10 mouse cellular contexts compared by ENCODE assay signal in the genomic region with DNA sequence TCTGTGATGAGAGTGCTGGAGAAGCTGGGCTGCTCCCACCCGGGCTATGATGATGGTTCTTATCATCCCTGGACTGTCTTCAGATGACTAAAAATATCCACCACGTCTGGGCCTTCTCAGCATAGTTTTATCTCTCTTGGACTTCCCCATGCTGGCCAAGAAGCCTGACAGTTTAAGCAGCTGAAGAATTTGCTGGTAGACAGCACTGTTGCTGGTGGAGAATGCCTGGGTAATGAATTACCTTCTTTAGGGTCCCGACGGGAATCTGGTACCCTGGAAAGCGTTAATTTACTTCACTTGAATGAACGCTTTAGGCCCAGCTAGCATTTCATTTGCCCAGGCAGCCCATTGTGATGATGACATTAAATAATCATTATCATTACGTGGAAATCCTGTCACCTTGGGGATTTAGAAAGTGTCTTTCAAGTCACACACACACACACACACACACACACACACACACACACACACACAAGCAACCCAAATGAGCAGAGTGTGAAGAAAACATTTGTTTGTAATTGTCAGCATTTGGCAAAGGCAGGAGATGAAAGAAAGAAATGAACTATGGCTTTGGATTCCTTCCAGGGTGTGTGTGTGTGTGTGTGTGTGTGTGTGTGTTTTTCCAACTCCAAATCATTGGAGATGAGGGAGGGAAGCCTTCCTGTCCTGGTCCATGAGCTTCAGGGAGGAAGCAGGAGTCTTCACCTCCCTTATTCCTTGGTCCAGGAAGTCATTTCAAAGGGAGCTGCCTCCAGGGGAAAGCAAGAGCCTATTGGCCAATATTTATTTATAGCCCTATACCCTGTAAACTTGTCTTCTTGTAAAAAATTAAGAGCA.
DNase-seq lines count a peak whose midpoint lies in the region; ATAC-seq and TF ChIP-seq lines count a peak whose summit lies in the region.
"Had no signal": no experiment of that assay in that cellular context is flagged by ENCODE, and none has a peak within 500 bp of the region (broad histone marks: within the 10 kb centered on the region; RNA-seq: fewer than 3 reads in every experiment).

No protein-coding gene starts in this region.

- H3K4me1 ChIP-seq in kidney, adult 2 months (ENCODE audit: control insufficient read depth, insufficient read depth, low read length) = no peaks in the 10 kb centered on the region
- H3K4me1 ChIP-seq in heart, embryonic 12.5 days (replicated peaks) = peaks cover 22% of the 10 kb centered on the region
- peaks cover 0 to 9% of the 10 kb centered on the region in 2 experiments; a peak in 2 of 4 replicates for H3K4me1 ChIP-seq in liver, embryonic 14.5 days (replicated peaks; ENCODE audit: control insufficient read depth in 2 of 2, insufficient read depth in 2 of 2, low read length in 1 of 2)

- H3K9ac ChIP-seq in heart, embryonic 12.5 days = no peak overlapping the region
- H3K9ac ChIP-seq in liver, embryonic 14.5 days (replicated peaks) = no peak overlapping the region
- H3K9ac ChIP-seq: embryonic facial prominence, embryonic 15.5 days had no signal

- ATAC-seq in heart, embryonic 12.5 days (ENCODE audit: insufficient number of reproducible peaks, low FRiP score) = no peak
- peak; percentile 13; the same call in 1 of the 2 replicates for ATAC-seq in liver, embryonic 14.5 days (ENCODE audit: insufficient read depth)

- H3K27ac ChIP-seq in kidney, adult 2 months (ENCODE audit: insufficient read depth, low read depth, low read length) = no peak overlapping the region
- no peak overlapping the region for H3K27ac ChIP-seq in heart, embryonic 12.5 days (ENCODE audit: poor library complexity, severe bottlenecking)
- H3K27ac ChIP-seq in liver, embryonic 14.5 days = no peak overlapping the region
- H3K27ac ChIP-seq: embryonic facial prominence, embryonic 15.5 days had no signal

- no peaks in the 10 kb centered on the region for H3K9me3 ChIP-seq in heart, embryonic 12.5 days (replicated peaks)
- no peaks in the 10 kb centered on the region for H3K9me3 ChIP-seq in liver, embryonic 14.5 days (ENCODE audit: control insufficient read depth, low read length)
- H3K9me3 ChIP-seq: embryonic facial prominence, embryonic 15.5 days had no signal

- WGBS in kidney, adult 2 months = 44% methylated on average over 7 of the region's 7 CpGs
- WGBS in heart, embryonic 12.5 days = 21% methylated on average over 7 of the region's 7 CpGs
- 33% methylated on average over 7 of the region's 7 CpGs for WGBS in liver, embryonic 14.5 days (ENCODE audit: insufficient replicate concordance)

- no peak for TF ChIP-seq EP300 in liver, embryonic 14.5 days (IDR thresholded peaks at IDR 0.05; ENCODE audit: low read depth)

- DNase-seq in kidney, adult 2 months = peak; percentile 12
- no peak for DNase-seq in kidney, adult 9 months
- DNase-seq in MN1 (ENCODE audit: low spot score) = peak; percentile 19
- peak in 1 of 3 experiments; percentile 3 for DNase-seq in liver, embryonic 14.5 days (ENCODE audit: low read depth in 3 of 3, low spot score in 3 of 3)
- no peak for DNase-seq in spleen, postnatal 4 days (ENCODE audit: low spot score in 2 of 2)
- no peak for DNase-seq in frontal cortex, postnatal 25 days (ENCODE audit: low spot score in 2 of 2)
- no peak for DNase-seq in thymus, postnatal 14 days
- DNase-seq: thymus, adult 2 months had no signal

- no peaks in the 10 kb centered on the region; the same call in 1 of the 2 replicates for H3K27me3 ChIP-seq in kidney, adult 2 months (replicated peaks; ENCODE audit: control insufficient read depth, insufficient read depth, low read length)
- H3K27me3 ChIP-seq in heart, embryonic 12.5 days (replicated peaks) = no peaks in the 10 kb centered on the region
- no peaks in the 10 kb centered on the region for H3K27me3 ChIP-seq in liver, embryonic 14.5 days (ENCODE audit: control insufficient read depth, insufficient read depth, low read length)
- H3K27me3 ChIP-seq: embryonic facial prominence, embryonic 15.5 days had no signal

- peak overlapping the region; percentile 12; the same call in 1 of the 2 replicates for H3K4me2 ChIP-seq in heart, embryonic 12.5 days
- H3K4me2 ChIP-seq in liver, embryonic 14.5 days (ENCODE audit: low read depth) = no peak overlapping the region
- H3K4me2 ChIP-seq: embryonic facial prominence, embryonic 15.5 days had no signal

- H3K4me3 ChIP-seq in kidney, adult 2 months (ENCODE audit: insufficient read depth, low read depth, low read length) = no peak overlapping the region
- H3K4me3 ChIP-seq in heart, embryonic 12.5 days = no peak overlapping the region
- H3K4me3 ChIP-seq in liver, embryonic 14.5 days (ENCODE audit: insufficient read depth in 1 of 2, low read depth in 2 of 2, low read length in 2 of 2) = no peak overlapping the region
- H3K4me3 ChIP-seq: embryonic facial prominence, embryonic 15.5 days had no signal

- TF ChIP-seq POLR2A in kidney, adult 2 months (IDR thresholded peaks at IDR 0.05; ENCODE audit: low read depth, low read length) = no peak

- TF ChIP-seq CTCF in kidney, adult 2 months (conservative IDR thresholded peaks at IDR 0.05; ENCODE audit: insufficient read depth, insufficient read length, low read depth, low read length) = no peak
- no peak for TF ChIP-seq CTCF in liver, embryonic 14.5 days (IDR thresholded peaks at IDR 0.05; ENCODE audit: low read depth)

- H3K36me3 ChIP-seq in kidney, adult 2 months (ENCODE audit: control insufficient read depth, insufficient read depth, low read length) = no peaks in the 10 kb centered on the region
- no peaks in the 10 kb centered on the region for H3K36me3 ChIP-seq in heart, embryonic 12.5 days
- no peaks in the 10 kb centered on the region for H3K36me3 ChIP-seq in liver, embryonic 14.5 days (replicated peaks; ENCODE audit: control insufficient read depth, insufficient read depth, low read depth)
- H3K36me3 ChIP-seq: embryonic facial prominence, embryonic 15.5 days had no signal

Comparison
In these comparisons a context has a peak if more than half of its experiments do, and no peak if none do; other contexts are left out.
1. DNase-seq: peak in kidney, adult 2 months (single experiment) and MN1 (single experiment); none in kidney, adult 9 months (single experiment), spleen, postnatal 4 days (0 of 2), frontal cortex, postnatal 25 days (0 of 2) and thymus, postnatal 14 days (single experiment).